Mouse (Mus musculus) lung, postnatal 0 days (tissue): ENCODE results near the gene Lrrtm4. TPM values are rescaled to one million over a fixed set of nuclear protein-coding genes. Genes with fewer than 3 reads are reported as not detected.

Experiments used
- ATAC-seq: fragments of 200-750 bp; cut with Nextera tagmentation; 2 replicates; pipeline ENCODE4 v1.8.0; 2017; ENCODE audit warnings: moderate library complexity
- DNase-seq: peaks from one replicate; pipeline ENCODE4 v3.0.0-alpha.2; 2016; ENCODE audit warnings: low spot score
- H3K27ac ChIP-seq: fragments of 300-500 bp; sonication (generic); 2 replicates; pipeline ENCODE4 v1.5.1; 2014; ENCODE audit warnings: antibody characterized with exemption, mild to moderate bottlenecking, low read length, mixed read lengths
- H3K27me3 ChIP-seq: fragments of 300-500 bp; sonication (generic); replicated peaks from 2 replicates; pipeline ENCODE4 v1.6.1; 2014; ENCODE audit warnings: low read length, mixed read lengths; ENCODE audit not compliant: insufficient read depth
- H3K36me3 ChIP-seq: fragments of 300-500 bp; sonication (generic); 2 replicates; pipeline ENCODE4 v1.6.1; 2014; ENCODE audit warnings: low read length, mixed read lengths; ENCODE audit not compliant: insufficient read depth
- H3K4me1 ChIP-seq: fragments of 300-500 bp; sonication (generic); 2 replicates; pipeline ENCODE4 v1.6.1; 2014; ENCODE audit warnings: antibody characterized with exemption, low read depth, low read length, mixed read lengths; ENCODE audit not compliant: insufficient read depth
- H3K4me2 ChIP-seq: fragments of 300-500 bp; sonication (generic); replicated peaks from 2 replicates; pipeline ENCODE4 v1.6.1; 2014; ENCODE audit warnings: low read depth, mild to moderate bottlenecking, low read length, moderate library complexity, mixed read lengths
- H3K4me3 ChIP-seq: fragments of 300-500 bp; sonication (generic); 2 replicates; pipeline ENCODE4 v1.5.1; 2014; ENCODE audit warnings: low read depth, low read length
- H3K9ac ChIP-seq: fragments of 300-500 bp; sonication (generic); replicated peaks from 2 replicates; pipeline ENCODE4 v1.6.1; 2014; ENCODE audit warnings: low read depth, mild to moderate bottlenecking
- H3K9me3 ChIP-seq: fragments of 300-500 bp; sonication (generic); 2 replicates; pipeline ENCODE4 v1.6.1; 2016; ENCODE audit warnings: low read length, mixed read lengths
- CTCF ChIP-seq: IDR thresholded peaks from 2 replicates; pipeline ENCODE4 v1.5.1; 2016; ENCODE audit warnings: antibody characterized with exemption, mild to moderate bottlenecking
- EP300 ChIP-seq: IDR thresholded peaks from 2 replicates; pipeline ENCODE4 v1.6.1; 2016; ENCODE audit warnings: antibody characterized with exemption, mild to moderate bottlenecking, control low read depth
- WGBS: fragments of 180-500 bp; shearing (Covaris S2); extraction: QIAGEN DNeasy Blood & Tissue Kit; methylation state at CpG from one replicate; pipeline ENCODE4 v1.1.7; 2014; 5-methylcytosine and 5-hydroxymethylcytosine counted together
- polyA plus RNA-seq: library from polyadenylated mRNA; unstranded; fragments of >200 nt; fragmentation: Nextera tagmentation; extraction: Ambion mirVana; gene quantifications from 2 replicates; pipeline ENCODE4 v1.2.1, GENCODE M21; 2015

Lrrtm4 gene
- polyA plus RNA-seq, 1 experiment from 2014 or later = 0.11 TPM

DNA sequence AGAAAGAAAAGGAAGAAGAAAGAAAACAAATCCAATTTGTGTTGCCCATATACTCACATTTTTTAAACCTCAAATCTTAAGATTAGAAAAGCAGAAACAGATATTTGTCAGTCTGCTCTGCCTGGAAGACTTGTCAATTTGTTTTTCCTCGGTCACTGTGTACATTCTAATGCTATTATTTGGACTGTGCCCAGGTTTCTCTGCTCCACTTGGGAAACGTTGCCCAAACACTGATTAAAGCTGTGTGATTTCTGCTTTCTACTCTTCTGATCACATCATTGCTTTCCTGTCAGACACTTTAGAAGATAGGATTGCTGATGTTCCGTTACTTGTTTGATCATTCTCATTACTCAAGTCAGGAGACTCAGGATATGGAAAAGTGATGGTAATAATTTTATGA is 247.1 kb downstream of the Lrrtm4 start:
- Histone ChIP-seq H3K9me3 (no peaks in the 10 kb centered on the region), H3K9ac (no peak overlapping the region), H3K27me3 (no peaks in the 10 kb centered on the region), H3K4me2 (no peak overlapping the region), H3K4me1 (no peaks in the 10 kb centered on the region), H3K36me3 (no peaks in the 10 kb centered on the region), H3K4me3 (no peak overlapping the region), H3K27ac (no peak overlapping the region)
- TF ChIP-seq EP300 (no peak), CTCF (no peak)
- WGBS = 24% methylated on average over 3 of the region's 3 CpGs
- no peak for DNase-seq
- no peak for ATAC-seq

DNA sequence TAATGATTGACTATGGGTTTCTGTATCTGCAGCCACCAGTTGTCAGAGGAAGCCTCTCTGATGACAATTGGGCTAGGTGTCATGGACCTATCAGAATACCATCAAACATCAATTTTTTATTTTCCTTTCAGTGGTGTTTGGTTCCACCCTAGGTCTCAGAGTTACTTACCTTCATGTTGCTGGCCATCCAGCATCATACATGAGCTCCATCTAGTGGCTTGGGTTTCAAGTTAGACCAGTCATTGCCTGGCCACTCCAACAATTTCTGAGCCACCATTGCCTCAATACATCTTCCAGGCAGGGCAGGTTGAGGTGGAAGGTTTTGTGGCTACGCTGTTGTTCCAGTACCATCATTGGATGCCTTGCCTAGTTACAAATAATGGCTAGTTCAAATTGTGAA is 268.3 kb downstream of the Lrrtm4 start:
- Histone ChIP-seq H3K4me1 (no peaks in the 10 kb centered on the region), H3K27me3 (no peaks in the 10 kb centered on the region), H3K27ac (no peak overlapping the region), H3K4me3 (no peak overlapping the region), H3K9me3 (no peaks in the 10 kb centered on the region), H3K9ac (no peak overlapping the region), H3K4me2 (no peak overlapping the region), H3K36me3 (no peaks in the 10 kb centered on the region)
- WGBS = 81% methylated on average over 1 of the region's 1 CpGs
- no peak for ATAC-seq
- no peak for DNase-seq
- TF ChIP-seq EP300 (no peak), CTCF (no peak)

GRCm38 (mm10) chr6:80301871-80302270 is 283.2 kb downstream of the Lrrtm4 start:
- no peaks in the 10 kb centered on the region for H3K36me3 ChIP-seq
- H3K27me3 ChIP-seq = no peaks in the 10 kb centered on the region
- no peak overlapping the region for H3K9ac ChIP-seq
- H3K9me3 ChIP-seq = no peaks in the 10 kb centered on the region
- ATAC-seq (no peak), DNase-seq (no peak)
- no peak overlapping the region for H3K4me3 ChIP-seq
- no peaks in the 10 kb centered on the region for H3K4me1 ChIP-seq
- H3K27ac ChIP-seq = no peak overlapping the region
- TF ChIP-seq CTCF = no peak
- no peak for TF ChIP-seq EP300
- H3K4me2 ChIP-seq = no peak overlapping the region

GRCm38 (mm10) chr6:80303568-80303967 is 284.9 kb downstream of the Lrrtm4 start:
- no peak overlapping the region for H3K27ac ChIP-seq
- ATAC-seq (no peak), DNase-seq (no peak)
- H3K4me2 ChIP-seq = no peak overlapping the region
- no peaks in the 10 kb centered on the region for H3K27me3 ChIP-seq
- no peaks in the 10 kb centered on the region for H3K9me3 ChIP-seq
- H3K36me3 ChIP-seq = no peaks in the 10 kb centered on the region
- TF ChIP-seq EP300 (no peak), CTCF (no peak)
- WGBS = 86% methylated on average over 1 of the region's 1 CpGs
- H3K4me1 ChIP-seq = no peaks in the 10 kb centered on the region
- H3K4me3 ChIP-seq = no peak overlapping the region
- no peak overlapping the region for H3K9ac ChIP-seq

DNA sequence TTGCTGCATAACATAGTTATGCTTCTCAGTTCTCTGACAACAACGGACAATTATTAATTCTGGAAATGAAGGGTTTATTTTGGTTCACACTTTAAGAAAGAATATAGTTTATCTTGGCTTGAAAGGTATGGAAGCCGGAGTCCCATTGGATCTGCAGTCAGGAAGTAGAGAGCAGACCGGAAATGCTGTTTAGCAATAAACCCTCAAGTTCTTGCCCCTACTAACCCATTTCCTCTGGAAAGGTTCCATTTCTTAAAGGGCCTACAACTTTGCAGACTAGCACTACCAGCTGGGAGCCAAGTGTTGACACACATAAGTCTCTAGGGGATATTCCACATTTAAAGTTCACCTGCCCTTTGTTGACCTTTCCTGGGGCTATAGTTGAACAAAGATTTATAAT is 309.7 kb downstream of the Lrrtm4 start:
- no peaks in the 10 kb centered on the region for H3K9me3 ChIP-seq
- no peak for ATAC-seq
- no peaks in the 10 kb centered on the region for H3K27me3 ChIP-seq
- TF ChIP-seq EP300 (no peak), CTCF (no peak)
- WGBS = 65% methylated on average over 3 of the region's 3 CpGs
- H3K27ac ChIP-seq = no peak overlapping the region
- H3K4me2 ChIP-seq = no peak overlapping the region
- H3K36me3 ChIP-seq = no peaks in the 10 kb centered on the region
- H3K4me1 ChIP-seq = no peaks in the 10 kb centered on the region
- no peak overlapping the region for H3K4me3 ChIP-seq
- DNase-seq = no peak
- no peak overlapping the region for H3K9ac ChIP-seq

DNA sequence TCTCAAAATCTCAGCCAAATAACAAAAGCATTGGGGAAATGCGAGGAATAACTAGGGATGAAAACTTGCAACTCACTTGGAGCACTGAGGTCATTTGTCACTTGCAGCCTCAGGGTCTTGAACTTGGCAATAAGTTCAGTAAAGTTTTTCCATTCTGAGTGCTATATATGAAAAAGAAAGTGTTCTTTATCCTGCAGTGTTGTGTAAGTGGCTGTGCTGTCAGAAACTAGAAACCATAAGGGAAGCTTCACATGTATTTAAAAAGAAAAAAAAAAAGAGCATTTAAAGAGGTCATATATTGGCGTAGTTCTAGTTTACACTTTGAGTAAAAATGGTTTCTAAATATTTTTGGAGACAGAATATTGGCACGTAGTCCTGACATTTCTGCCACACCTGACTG is 313.1 kb downstream of the Lrrtm4 start:
- Histone ChIP-seq H3K4me1 (no peaks in the 10 kb centered on the region), H3K36me3 (no peaks in the 10 kb centered on the region), H3K9ac (no peak overlapping the region), H3K4me3 (no peak overlapping the region), H3K27ac (no peak overlapping the region), H3K27me3 (no peaks in the 10 kb centered on the region), H3K4me2 (no peak overlapping the region), H3K9me3 (no peaks in the 10 kb centered on the region)
- no peak for ATAC-seq
- 42% methylated on average over 3 of the region's 3 CpGs for WGBS
- TF ChIP-seq CTCF (no peak), EP300 (no peak)
- DNase-seq = peak; percentile 57

GRCm38 (mm10) chr6:80352307-80352706 is 333.6 kb downstream of the Lrrtm4 start:
- TF ChIP-seq EP300 (no peak), CTCF (no peak)
- Histone ChIP-seq H3K36me3 (no peaks in the 10 kb centered on the region), H3K27ac (no peak overlapping the region), H3K9me3 (no peaks in the 10 kb centered on the region), H3K9ac (no peak overlapping the region), H3K4me1 (no peaks in the 10 kb centered on the region), H3K4me3 (no peak overlapping the region), H3K27me3 (no peaks in the 10 kb centered on the region), H3K4me2 (no peak overlapping the region)
- WGBS = 91% methylated on average over 1 of the region's 1 CpGs
- ATAC-seq = no peak
- DNase-seq = no peak
